Mouse (Mus musculus) forebrain, embryonic 10.5 days (tissue): ENCODE measurements around the gene Cryab. TPM values are rescaled to one million over a fixed set of nuclear protein-coding genes. Genes with fewer than 3 reads are reported as not detected.

Source experiments
- DNase-seq: peaks from one replicate; pipeline ENCODE4 v3.0.0-alpha.2; 2017; ENCODE audit warnings: low spot score; ENCODE audit errors: extremely low spot score
- H3K27ac ChIP-seq: fragments of 300-500 bp; sonication (generic); 2 replicates; pipeline ENCODE4 v1.5.1; 2016; ENCODE audit warnings: mild to moderate bottlenecking
- H3K27me3 ChIP-seq: fragments of 300-500 bp; sonication (generic); 2 replicates; pipeline ENCODE4 v1.6.1; 2016; ENCODE audit warnings: mild to moderate bottlenecking; ENCODE audit not compliant: poor library complexity, severe bottlenecking
- H3K36me3 ChIP-seq: fragments of 300-500 bp; sonication (generic); replicated peaks from 2 replicates; pipeline ENCODE4 v1.6.1; 2016; ENCODE audit warnings: mild to moderate bottlenecking, moderate library complexity
- H3K4me1 ChIP-seq: fragments of 300-500 bp; sonication (generic); 2 replicates; pipeline ENCODE4 v1.6.1; 2016
- H3K4me3 ChIP-seq: fragments of 300-500 bp; sonication (generic); 2 replicates; pipeline ENCODE4 v1.5.1; 2016; ENCODE audit warnings: mild to moderate bottlenecking, moderate library complexity
- H3K9me3 ChIP-seq: fragments of 300-500 bp; sonication (generic); 2 replicates; pipeline ENCODE4 v1.6.1; 2016; ENCODE audit warnings: mild to moderate bottlenecking, moderate library complexity
- WGBS: fragments of 180-500 bp; shearing (Covaris S2); methylation state at CpG from one replicate; pipeline ENCODE4 v1.1.7; 2016; 5-methylcytosine and 5-hydroxymethylcytosine counted together
- polyA plus RNA-seq: library from polyadenylated mRNA; unstranded; fragments of >200 nt; fragmentation: Nextera tagmentation; extraction: Ambion mirVana; gene quantifications from 2 replicates; pipeline ENCODE4 v1.2.1, GENCODE M21; 2016

Gene Cryab
- polyA plus RNA-seq, 1 experiment from 2014 or later: 3.2 TPM

- peaks cover 36% of the 10 kb centered on the region for H3K4me1 ChIP-seq
- no peak overlapping the region for H3K4me3 ChIP-seq
- no peak overlapping the region for H3K27ac ChIP-seq
- DNase-seq: no peak
- WGBS: 71% methylated on average over 6 of the region's 6 CpGs
- peaks cover 50% of the 10 kb centered on the region for H3K27me3 ChIP-seq
- H3K9me3 ChIP-seq: no peaks in the 10 kb centered on the region
- no peaks in the 10 kb centered on the region for H3K36me3 ChIP-seq
Measured at GRCm38 (mm10) chr9:50750706-50751105, 419 bp upstream of the Cryab start.

DNA sequence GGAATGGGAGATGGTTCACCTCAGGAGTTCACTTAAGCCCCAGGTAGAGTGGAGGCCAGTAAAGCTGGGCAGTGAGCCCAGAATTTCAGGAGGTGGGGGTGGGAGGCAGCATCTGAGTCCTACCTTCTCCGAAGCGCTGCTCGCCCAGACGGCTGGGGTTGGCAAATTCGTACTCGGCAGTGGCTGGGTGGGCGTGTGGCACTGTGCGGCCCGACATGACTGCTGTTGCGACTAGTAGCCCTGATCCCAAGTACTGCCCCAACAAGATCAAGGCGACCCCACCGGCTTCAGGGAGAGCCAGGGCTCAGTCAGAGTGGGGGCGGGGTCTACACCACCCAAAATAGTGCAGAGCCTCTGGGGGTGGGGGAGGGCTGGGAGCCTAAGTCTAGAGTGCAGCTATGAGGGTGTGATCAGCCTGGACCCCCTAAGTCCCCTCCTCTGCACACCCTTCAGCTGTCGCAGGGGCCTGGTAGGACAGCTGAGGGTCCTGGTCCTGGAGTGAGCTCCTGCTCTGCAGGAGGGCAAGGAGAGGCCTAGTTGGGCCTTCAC is 1.0 kb downstream of the Cryab start, which contains the start of gene Hspb2:
Hspb2 (minus strand) TSS at position 301 of the 549 bp plus-strand sequence.
- Histone ChIP-seq H3K9me3 (no peaks in the 10 kb centered on the region), H3K27ac (no peak within 1 kb of the TSS), H3K4me3 (no peak within 1 kb of the TSS), H3K27me3 (peaks cover 36% of the 10 kb centered on the region), H3K36me3 (no peaks in the 10 kb centered on the region), H3K4me1 (peaks cover 31% of the 10 kb centered on the region)
- 68% methylated on average over 14 of the region's 14 CpGs for WGBS
- DNase-seq: no peak

DNA sequence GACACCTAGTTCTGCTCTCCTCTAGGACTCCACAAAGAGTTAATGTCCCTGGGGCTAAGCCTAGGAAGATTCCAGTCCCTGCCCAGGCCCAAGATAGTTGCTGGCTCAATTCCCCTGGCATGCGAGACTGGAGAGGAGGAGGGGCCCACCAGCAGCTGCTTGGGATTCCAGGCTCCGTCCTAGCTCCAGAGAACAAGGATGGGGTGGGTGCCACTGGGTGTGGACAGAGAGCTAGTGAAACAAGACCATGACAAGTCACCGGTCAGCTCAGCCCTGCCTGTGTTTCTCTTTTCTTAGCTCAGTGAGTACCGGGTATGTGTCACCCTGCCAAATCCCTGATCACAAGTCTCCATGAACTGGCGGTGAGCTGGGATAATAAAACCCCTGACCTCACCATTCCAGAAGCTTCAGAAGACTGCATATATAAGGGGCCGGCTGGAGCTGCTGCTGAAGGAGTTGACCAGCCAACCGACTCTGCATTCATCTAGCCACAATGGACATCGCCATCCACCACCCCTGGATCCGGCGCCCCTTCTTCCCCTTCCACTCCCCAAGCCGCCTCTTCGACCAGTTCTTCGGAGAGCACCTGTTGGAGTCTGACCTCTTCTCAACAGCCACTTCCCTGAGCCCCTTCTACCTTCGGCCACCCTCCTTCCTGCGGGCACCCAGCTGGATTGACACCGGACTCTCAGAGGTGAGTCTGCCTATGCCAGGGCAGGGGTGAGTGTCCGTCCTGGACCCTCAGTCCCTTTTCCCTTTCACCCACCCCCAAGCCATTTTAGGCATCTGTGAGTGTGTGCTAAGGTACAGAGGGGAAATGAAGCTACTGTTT is 1.9 kb downstream of the Cryab start:
- WGBS: 75% methylated on average over 17 of the region's 17 CpGs
- no peak for DNase-seq

DNA sequence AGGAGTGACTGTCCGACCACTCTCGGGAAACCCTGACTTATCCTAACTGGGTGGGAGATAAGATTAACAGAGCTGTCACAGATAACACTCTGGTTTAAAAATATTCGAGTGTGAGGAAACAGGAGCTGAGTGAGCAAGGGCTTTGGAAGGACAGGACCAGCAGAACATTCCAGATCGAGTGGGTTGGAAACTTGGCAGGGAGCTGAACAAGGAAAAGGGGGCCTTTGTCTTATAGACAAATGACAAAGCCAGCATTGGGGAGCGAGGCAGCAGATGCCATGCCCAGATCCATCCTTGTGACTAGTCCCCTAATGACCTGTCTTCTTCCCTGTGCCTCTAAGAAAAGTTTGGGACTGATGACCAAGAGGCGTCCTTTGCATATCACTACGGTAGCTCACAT is 2.8 kb downstream of the Cryab start:
- Histone ChIP-seq H3K4me1 (peaks cover 31% of the 10 kb centered on the region), H3K4me3 (no peak overlapping the region), H3K36me3 (no peaks in the 10 kb centered on the region), H3K9me3 (no peaks in the 10 kb centered on the region), H3K27me3 (0 out of 2 replicates have a peak, but pooled peaks cover 24% of the 10 kb centered on the region), H3K27ac (no peak overlapping the region)
- DNase-seq: no peak
- 75% methylated on average over 7 of the region's 7 CpGs for whole genome bisulfite sequencing

More for the DNA sequence above, 1.9 kb downstream of the Cryab start:
- Histone ChIP-seq H3K36me3 (no peaks in the 10 kb centered on the region), H3K4me3 (no peak overlapping the region), H3K4me1 (peaks cover 31% of the 10 kb centered on the region), H3K9me3 (no peaks in the 10 kb centered on the region), H3K27me3 (0 out of 2 replicates have a peak, but pooled peaks cover 27% of the 10 kb centered on the region), H3K27ac (no peak overlapping the region)

DNA sequence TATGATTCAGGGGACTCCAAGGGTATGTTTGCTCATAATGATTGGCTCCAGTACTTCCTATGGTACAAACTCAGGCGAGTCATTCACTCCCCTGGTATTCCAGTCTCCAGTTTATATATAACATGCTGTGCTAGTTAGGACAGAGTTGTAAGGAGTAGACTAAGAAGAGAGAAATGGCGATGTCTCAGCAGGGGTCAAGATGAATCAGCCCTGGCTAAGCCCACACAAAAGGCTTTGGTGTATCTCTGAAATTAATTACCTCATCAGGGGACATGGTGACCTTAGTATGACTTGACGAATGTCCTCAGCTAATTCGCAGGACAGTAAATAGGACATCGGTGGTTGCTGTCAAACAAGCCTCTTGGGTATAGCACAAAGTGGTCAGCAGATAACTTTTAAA is 5.6 kb downstream of the Cryab start:
- Histone ChIP-seq H3K27ac (no peak overlapping the region), H3K9me3 (no peaks in the 10 kb centered on the region), H3K27me3 (0 out of 2 replicates have a peak, but pooled peaks cover 15% of the 10 kb centered on the region), H3K36me3 (no peaks in the 10 kb centered on the region), H3K4me3 (no peak overlapping the region), H3K4me1 (peaks cover 18% of the 10 kb centered on the region)
- 52% methylated on average over 5 of the region's 5 CpGs for WGBS
- no peak for DNase-seq

- no peaks in the 10 kb centered on the region for H3K36me3 ChIP-seq
- no peak overlapping the region for H3K4me3 ChIP-seq
- peaks cover 2% of the 10 kb centered on the region; the same call in 1 of the 2 replicates for H3K4me1 ChIP-seq
- H3K9me3 ChIP-seq: no peaks in the 10 kb centered on the region
- no peaks in the 10 kb centered on the region for H3K27me3 ChIP-seq
- no peak for DNase-seq
- H3K27ac ChIP-seq: no peak overlapping the region
- 68% methylated on average over 6 of the region's 6 CpGs for WGBS
Measured at GRCm38 (mm10) chr9:50761520-50762243, 10.6 kb downstream of the Cryab start.

DNA sequence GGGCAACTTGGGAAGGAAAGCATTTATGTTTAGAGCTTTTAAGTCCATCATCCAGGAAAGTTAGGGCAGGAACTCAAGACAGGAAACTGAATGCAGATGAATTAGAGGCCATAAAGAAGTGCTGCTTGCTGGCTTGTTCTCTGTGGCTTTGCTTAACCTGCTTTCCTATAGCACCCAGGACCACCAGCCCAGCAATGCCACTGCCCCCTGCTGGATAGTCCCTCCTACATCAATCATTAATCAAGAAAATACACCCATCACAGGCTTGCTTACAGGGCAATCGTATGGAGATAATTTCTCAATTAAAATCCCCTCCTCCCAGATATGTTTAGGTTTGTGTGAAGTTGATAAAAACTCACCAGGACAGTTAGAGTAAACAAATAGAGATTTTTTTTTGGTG is 12.2 kb downstream of the Cryab start:
- no peaks in the 10 kb centered on the region for H3K27me3 ChIP-seq
- H3K36me3 ChIP-seq: no peaks in the 10 kb centered on the region
- H3K9me3 ChIP-seq: no peaks in the 10 kb centered on the region
- H3K27ac ChIP-seq: no peak overlapping the region
- H3K4me1 ChIP-seq: peaks cover 11% of the 10 kb centered on the region
- 79% methylated on average over 1 of the region's 1 CpGs for WGBS
- no peak for DNase-seq
- no peak overlapping the region for H3K4me3 ChIP-seq

- Histone ChIP-seq H3K9me3 (no peaks in the 10 kb centered on the region), H3K4me3 (peak overlapping the region; percentile 73), H3K27me3 (no peaks in the 10 kb centered on the region), H3K27ac (peak overlapping the region; percentile 94), H3K4me1 (peaks cover 23% of the 10 kb centered on the region), H3K36me3 (peaks cover 16% of the 10 kb centered on the region)
- DNase-seq: no peak
- 8% methylated on average over 17 of the region's 17 CpGs for WGBS
Measured at GRCm38 (mm10) chr9:50767531-50768106, 16.5 kb downstream of the Cryab start.

GRCm38 (mm10) chr9:50768107-50769002 is 17.2 kb downstream of the Cryab start, which contains the start of gene Fdxacb1:
Fdxacb1 (plus strand) TSS chr9:50768236.
- DNase-seq: peak; percentile 96

DNA sequence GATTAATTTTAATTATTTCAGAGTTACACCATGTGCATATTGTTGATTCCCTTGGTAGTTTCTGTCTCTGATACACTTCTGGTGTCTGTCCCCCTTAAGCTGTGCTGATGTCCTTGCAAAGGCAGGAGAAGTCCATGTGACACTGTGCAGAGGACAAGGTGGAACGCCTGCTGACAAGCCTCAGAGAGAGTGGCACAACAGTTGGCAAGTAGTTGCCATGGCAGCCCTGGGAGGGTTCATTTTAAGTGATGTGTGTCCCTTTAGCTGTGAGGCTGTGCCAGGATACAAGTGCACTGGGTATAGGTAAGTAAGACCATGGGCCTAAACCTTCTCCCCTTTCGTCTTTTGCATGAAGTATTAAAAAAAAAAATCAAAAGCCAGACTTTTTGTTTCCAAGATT is 18.9 kb downstream of the Cryab start:
- 82% methylated on average over 2 of the region's 2 CpGs for WGBS
- peaks cover 16% of the 10 kb centered on the region for H3K36me3 ChIP-seq

More at GRCm38 (mm10) chr9:50768107-50769002, 17.2 kb downstream of the Cryab start, which contains the start of gene Fdxacb1:
- peak within 1 kb of the TSS; percentile 73 for H3K4me3 ChIP-seq
- no peaks in the 10 kb centered on the region for H3K9me3 ChIP-seq
- H3K27me3 ChIP-seq: no peaks in the 10 kb centered on the region
- peak within 1 kb of the TSS; percentile 94 for H3K27ac ChIP-seq
- peaks cover 23% of the 10 kb centered on the region for H3K4me1 ChIP-seq
- H3K36me3 ChIP-seq: peaks cover 16% of the 10 kb centered on the region
- WGBS: 5% methylated on average over 59 of the region's 59 CpGs

DNA sequence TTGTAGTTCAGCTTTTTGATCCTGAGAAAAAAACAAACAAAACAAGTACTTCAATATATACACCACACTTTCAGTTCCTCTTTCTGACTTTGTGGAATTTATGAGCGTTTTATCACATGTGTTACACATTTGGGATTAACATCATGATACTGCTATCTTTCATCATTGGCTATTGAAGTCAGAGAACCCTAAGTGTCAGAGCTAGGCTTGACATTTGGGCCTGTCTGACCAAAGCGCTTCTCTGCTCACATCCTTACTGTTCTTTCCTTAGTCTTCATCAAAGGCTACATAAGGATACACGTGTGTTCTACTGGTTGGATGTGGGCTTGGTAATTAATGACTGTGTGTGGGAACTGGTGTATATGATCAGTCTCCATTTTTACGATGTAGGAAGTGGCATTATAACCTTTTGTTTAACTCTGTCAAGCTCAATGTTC is 22.9 kb downstream of the Cryab start:
- H3K4me1 ChIP-seq: peaks cover 30% of the 10 kb centered on the region
- H3K4me3 ChIP-seq: 0 out of 2 replicates have a peak overlapping the region, but pooled peaks have one; percentile 91
- no peaks in the 10 kb centered on the region for H3K9me3 ChIP-seq
- no peaks in the 10 kb centered on the region for H3K27me3 ChIP-seq
- no peak for DNase-seq
- peaks cover 31% of the 10 kb centered on the region for H3K36me3 ChIP-seq
- H3K27ac ChIP-seq: no peak overlapping the region
- 81% methylated on average over 4 of the region's 4 CpGs for WGBS

More for the DNA sequence above, 18.9 kb downstream of the Cryab start:
- no peaks in the 10 kb centered on the region for H3K9me3 ChIP-seq
- DNase-seq: no peak
- no peak overlapping the region for H3K4me3 ChIP-seq
- H3K27me3 ChIP-seq: no peaks in the 10 kb centered on the region
- H3K27ac ChIP-seq: no peak overlapping the region
- H3K4me1 ChIP-seq: peaks cover 34% of the 10 kb centered on the region
